Mouse (Mus musculus) testis, adult 10 weeks (tissue): ENCODE data around the gene Tada1. TPM values are rescaled to one million over a fixed set of nuclear protein-coding genes. Genes with fewer than 3 reads are reported as not detected.

Experiments used
- polyA plus RNA-seq: library from polyadenylated mRNA; stranded (reverse); fragments of 350-450 nt; fragmentation: Illumina TruSeq; extraction: RNeasy Lipid Tissue Mini Kit (QIAGEN cat#74804); gene quantifications from one replicate; pipeline ENCODE4 v1.2.3, GENCODE M21; 2014; ENCODE audit warnings: low read depth, low replicate concordance

Gene Tada1
- polyA plus RNA-seq: 26.7 TPM

GRCm38 (mm10) chr1:166379013-166379629 is at the start of gene Tada1:
Gene Tada1, plus strand, starts transcription at chr1:166379097.

GRCm38 (mm10) chr1:166409701-166410220 is 30.9 kb downstream of the Tada1 start, which contains the start of gene Pogk:
Gene Pogk, minus strand, starts transcription at chr1:166409863.

Other genes with a start within 250 kb of the Tada1 start
- gene Gpa33, start 248.9 kb upstream of the Tada1 start, polyA plus RNA-seq: not detected
- gene Mael, start 140.3 kb upstream of the Tada1 start, polyA plus RNA-seq: 3,018 TPM
- 0.67 TPM for gene Ildr2, start 125.0 kb upstream of the Tada1 start, polyA plus RNA-seq
- 12.8 TPM for gene Pogk, start 30.8 kb downstream of the Tada1 start, polyA plus RNA-seq
- gene Gm4846, start 118.5 kb downstream of the Tada1 start, polyA plus RNA-seq: 2.3 TPM